Mouse (Mus musculus): ENCODE data around the gene Gja4. TPM values are rescaled to one million over a fixed set of nuclear protein-coding genes. Genes with fewer than 3 reads are reported as not detected.

Gene Gja4
- total and polyA plus RNA-seq, 3 experiments = not detected

DNA sequence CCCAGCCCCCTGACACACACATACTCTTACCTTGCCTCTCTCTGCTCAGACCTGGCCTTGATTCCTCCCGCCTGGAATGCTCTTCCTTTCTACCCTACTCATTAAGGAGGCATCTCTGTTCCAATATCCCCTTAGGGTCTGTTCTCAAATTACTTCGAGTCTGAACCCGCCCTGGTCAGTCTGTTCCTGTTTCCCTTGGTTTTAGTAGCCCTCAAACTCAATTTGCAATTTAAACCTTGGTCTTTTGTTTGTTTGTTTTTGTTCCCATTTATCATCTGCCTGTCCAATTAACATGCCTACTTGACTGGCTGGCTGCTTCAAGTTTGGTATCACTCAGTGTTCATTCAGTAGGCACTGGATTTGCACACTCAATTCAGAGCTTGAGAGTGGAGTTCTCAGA, 15.2 kb upstream of the Gja4 start:
- Histone ChIP-seq H3K9ac (ENCODE audit: control insufficient read depth, low read depth, low read length, poor library complexity, severe bottlenecking) (no peak overlapping the region), H3K4me3 (ENCODE audit: control insufficient read depth in 1 of 2, insufficient read depth in 1 of 2, low read depth in 2 of 2, low read length in 2 of 2) (no peak overlapping the region), H3K4me1 (ENCODE audit: control insufficient read depth in 1 of 2, insufficient read depth in 2 of 2, low read length in 2 of 2) (no peaks in the 10 kb centered on the region), H3K79me2 (ENCODE audit: control insufficient read depth, insufficient read depth, low read length, poor library complexity) (no peaks in the 10 kb centered on the region), H3K27me3 (ENCODE audit: control insufficient read depth in 1 of 2, insufficient read depth in 2 of 2, low read length in 2 of 2) (no peaks in the 10 kb centered on the region), H3K27ac (ENCODE audit: control insufficient read depth, low read depth, low read length) (no peak overlapping the region), H3K36me3 (ENCODE audit: control insufficient read depth in 1 of 2, insufficient read depth in 2 of 2, low read length in 2 of 2) (no peaks in the 10 kb centered on the region), H3K9me3 (replicated peaks; ENCODE audit: insufficient read depth, low read length) (no peaks in the 10 kb centered on the region)
- no peak for TF ChIP-seq USF2 (IDR thresholded peaks at IDR 0.05; ENCODE audit: borderline replicate concordance in 1 of 2, insufficient read depth in 1 of 2, low read depth in 1 of 2, low read length in 2 of 2)
- TF ChIP-seq TBP (IDR thresholded peaks at IDR 0.05; ENCODE audit: low read depth, low read length) = no peak
- no peak for TF ChIP-seq MAZ (IDR thresholded peaks at IDR 0.05; ENCODE audit: low read depth, low read length)
- TF ChIP-seq JUND (IDR thresholded peaks at IDR 0.05; ENCODE audit: low read depth, low read length) = no peak
- no peak for DNase-seq (ENCODE audit: low read depth, low spot score)

DNA sequence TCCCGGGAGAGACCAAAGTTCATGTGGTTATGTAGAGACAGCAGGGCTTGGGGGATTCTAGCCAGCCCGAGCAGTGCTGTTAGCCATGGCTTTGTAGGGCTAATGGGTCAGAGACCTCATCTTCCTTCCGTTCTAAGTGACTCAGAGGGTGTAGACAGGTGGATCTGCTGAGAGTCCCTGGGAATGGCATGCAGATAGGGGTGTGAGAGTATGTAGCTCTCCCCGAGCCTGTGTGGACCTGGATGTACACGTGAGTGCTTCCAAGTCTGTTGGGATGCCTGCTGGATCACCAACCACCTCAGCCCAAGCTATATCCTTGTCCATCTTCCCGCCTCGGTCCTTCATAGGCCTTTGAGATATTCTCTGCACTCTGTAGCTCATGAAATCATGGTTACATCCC, 14.5 kb upstream of the Gja4 start:
- no peak overlapping the region for H3K27ac ChIP-seq (ENCODE audit: control insufficient read depth, low read depth, low read length)
- H3K27me3 ChIP-seq (ENCODE audit: control insufficient read depth in 1 of 2, insufficient read depth in 2 of 2, low read length in 2 of 2) = no peaks in the 10 kb centered on the region
- H3K36me3 ChIP-seq (ENCODE audit: control insufficient read depth in 1 of 2, insufficient read depth in 2 of 2, low read length in 2 of 2) = no peaks in the 10 kb centered on the region
- H3K4me1 ChIP-seq (ENCODE audit: control insufficient read depth in 1 of 2, insufficient read depth in 2 of 2, low read length in 2 of 2) = no peaks in the 10 kb centered on the region
- H3K9ac ChIP-seq (ENCODE audit: control insufficient read depth, low read depth, low read length, poor library complexity, severe bottlenecking) = no peak overlapping the region
- DNase-seq (ENCODE audit: low read depth, low spot score) = no peak
- TF ChIP-seq ETS1 (IDR thresholded peaks at IDR 0.05; ENCODE audit: low read depth, low read length) (no peak), MYB (IDR thresholded peaks at IDR 0.05; ENCODE audit: low read depth, low read length) (no peak), CTCF (IDR thresholded peaks at IDR 0.05 in 2 of 3, conservative IDR thresholded peaks at IDR 0.05 in 1 of 3; ENCODE audit: control insufficient read depth in 1 of 3, insufficient read depth in 1 of 3, low read depth in 2 of 3, low read length in 3 of 3, poor library complexity in 1 of 3, severe bottlenecking in 1 of 3) (no peak), SIN3A (IDR thresholded peaks at IDR 0.05; ENCODE audit: low read length) (no peak), BHLHE40 (IDR thresholded peaks at IDR 0.05; ENCODE audit: borderline replicate concordance, low read depth, low read length) (no peak), TAL1 (IDR thresholded peaks at IDR 0.05; ENCODE audit: low read length) (no peak), NRF1 (IDR thresholded peaks at IDR 0.05; ENCODE audit: insufficient read depth, low read depth, low read length, poor library complexity, severe bottlenecking) (no peak), MAFK (IDR thresholded peaks at IDR 0.05; ENCODE audit: borderline replicate concordance, low read depth, low read length) (no peak), ZNF384 (IDR thresholded peaks at IDR 0.05; ENCODE audit: low read depth, low read length) (no peak), KAT2A (conservative IDR thresholded peaks at IDR 0.05; ENCODE audit: low read depth, low read length) (no peak), RCOR1 (IDR thresholded peaks at IDR 0.05; ENCODE audit: low read depth, low read length) (no peak), POLR2AphosphoS5 (IDR thresholded peaks at IDR 0.05; ENCODE audit: borderline replicate concordance, low read depth, low read length) (no peak), HCFC1 (IDR thresholded peaks at IDR 0.05; ENCODE audit: low read depth, low read length) (no peak), SMC3 (IDR thresholded peaks at IDR 0.05; ENCODE audit: low read depth, low read length) (no peak), MAX (IDR thresholded peaks at IDR 0.05; ENCODE audit: low read length) (no peak), POLR2A (IDR thresholded peaks at IDR 0.05; ENCODE audit: control insufficient read depth in 1 of 2, insufficient read depth in 1 of 2, low read depth in 1 of 2, low read length in 2 of 2, poor library complexity in 1 of 2) (no peak), MEF2A (IDR thresholded peaks at IDR 0.05; ENCODE audit: extremely low read depth, insufficient replicate concordance, low read depth, low read length, poor library complexity, severe bottlenecking) (no peak)
- no peaks in the 10 kb centered on the region for H3K9me3 ChIP-seq (replicated peaks; ENCODE audit: insufficient read depth, low read length)
- no peaks in the 10 kb centered on the region for H3K79me2 ChIP-seq (ENCODE audit: control insufficient read depth, insufficient read depth, low read length, poor library complexity)
- H3K4me3 ChIP-seq (ENCODE audit: control insufficient read depth in 1 of 2, insufficient read depth in 1 of 2, low read depth in 2 of 2, low read length in 2 of 2) = no peak overlapping the region

Measured in MEL (cell line).